Mouse (Mus musculus) liver, embryonic 14.5 days (tissue): ENCODE results near the gene Taf11. TPM values are rescaled to one million over a fixed set of nuclear protein-coding genes. Genes with fewer than 3 reads are reported as not detected.

ENCODE experiments used
- ATAC-seq: fragments of 200-750 bp; cut with Nextera tagmentation; 2 replicates; pipeline ENCODE4 v1.8.0; 2017; ENCODE audit warnings: moderate number of reproducible peaks, mild to moderate bottlenecking, moderate library complexity; ENCODE audit not compliant: insufficient read depth
- DNase-seq, 3 experiments: peaks; one replicate each; pipeline ENCODE4 v3.0.0-alpha.2; 2012 to 2013; ENCODE audit warnings: low read depth in 3 of 3, low spot score in 3 of 3
- H3K27ac ChIP-seq: fragments of 300-500 bp; sonication (generic); 2 replicates; pipeline ENCODE4 v1.5.1; 2014; ENCODE audit warnings: moderate library complexity, mild to moderate bottlenecking, control low read depth, inconsistent platforms
- H3K27me3 ChIP-seq: fragments of 300-500 bp; sonication (generic); 2 replicates; pipeline ENCODE4 v1.6.1; 2014; ENCODE audit warnings: mild to moderate bottlenecking, low read length, moderate library complexity; ENCODE audit not compliant: control insufficient read depth, insufficient read depth
- H3K36me3 ChIP-seq: fragments of 300-500 bp; sonication (generic); replicated peaks from 2 replicates; pipeline ENCODE4 v1.6.1; 2014; ENCODE audit warnings: low read depth; ENCODE audit not compliant: control insufficient read depth, insufficient read depth
- H3K4me1 ChIP-seq, 2 experiments: fragments of 200-500 bp in 1 of 2; fragments of 300-500 bp in 1 of 2; sonication (generic) in 1 of 2; replicated peaks; 2 replicates each; pipeline ENCODE4 v1.6.1; 2012 to 2014; ENCODE audit warnings: antibody characterized with exemption in 1 of 2, inconsistent platforms in 1 of 2, low read length in 1 of 2; ENCODE audit not compliant: control insufficient read depth in 2 of 2, insufficient read depth in 2 of 2
- H3K4me2 ChIP-seq: fragments of 300-500 bp; sonication (generic); 2 replicates; pipeline ENCODE4 v1.6.1; 2014; ENCODE audit warnings: low read depth, mild to moderate bottlenecking, control low read depth, moderate library complexity
- H3K4me3 ChIP-seq, 2 experiments: fragments of 200-500 bp in 1 of 2; fragments of 300-500 bp in 1 of 2; sonication (generic) in 1 of 2; 2 replicates each; pipeline ENCODE4 v1.5.1; 2012 to 2014; ENCODE audit warnings: low read depth in 2 of 2, low read length in 2 of 2, mild to moderate bottlenecking in 2 of 2, control low read depth in 1 of 2, inconsistent platforms in 1 of 2, moderate library complexity in 1 of 2; ENCODE audit not compliant: insufficient read depth in 1 of 2
- H3K9ac ChIP-seq: fragments of 300-500 bp; sonication (generic); replicated peaks from 2 replicates; pipeline ENCODE4 v1.6.1; 2014; ENCODE audit warnings: mild to moderate bottlenecking, control low read depth, moderate library complexity
- H3K9me3 ChIP-seq: fragments of 300-500 bp; sonication (generic); 2 replicates; pipeline ENCODE4 v1.6.1; 2016; ENCODE audit warnings: low read length, mixed read lengths; ENCODE audit not compliant: control insufficient read depth
- CTCF ChIP-seq: IDR thresholded peaks from 2 replicates; pipeline ENCODE4 v1.5.1; 2016; ENCODE audit warnings: antibody characterized with exemption, low read depth, control low read depth
- EP300 ChIP-seq: IDR thresholded peaks from 2 replicates; pipeline ENCODE4 v1.6.1; 2016; ENCODE audit warnings: antibody characterized with exemption, low read depth
- WGBS: fragments of 180-500 bp; shearing (Covaris S2); extraction: QIAGEN DNeasy Blood & Tissue Kit; methylation state at CpG from one replicate; pipeline ENCODE4 v1.1.7; 2014; ENCODE audit not compliant: insufficient replicate concordance; 5-methylcytosine and 5-hydroxymethylcytosine counted together
- polyA plus RNA-seq, 2 experiments: library from polyadenylated mRNA; depleted of rRNA in 1 of 2; stranded (reverse) in 1 of 2; unstranded in 1 of 2; fragments of >200 nt; fragmentation: Nextera tagmentation in 1 of 2; extraction: Ambion mirVana in 1 of 2; gene quantifications; 2 replicates each; pipeline versions ENCODE4 v1.2.1 to v1.2.3; 2012 to 2014

The Taf11 gene
- polyA plus RNA-seq, 2 experiments = 16.9 to 24.1 TPM

DNA sequence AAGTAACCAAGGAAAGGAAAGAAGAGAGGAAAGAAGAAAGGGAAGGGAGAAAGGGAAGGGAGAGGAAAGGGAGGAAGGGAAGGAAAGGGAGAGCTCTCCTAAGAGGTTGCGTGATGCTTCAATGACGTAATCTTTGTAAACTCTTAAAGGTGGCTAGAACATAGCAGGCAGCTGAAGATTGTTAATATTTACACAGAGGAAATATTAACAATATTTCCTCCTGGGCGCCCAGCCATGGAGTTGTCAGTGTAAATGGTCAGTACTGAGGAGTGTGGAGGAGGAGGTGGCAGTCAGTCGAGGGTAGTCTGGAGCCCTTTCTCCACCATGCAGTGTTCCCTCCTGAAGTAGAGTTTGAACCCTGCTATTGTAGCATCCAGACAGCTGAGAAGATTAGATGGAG is 15.4 kb upstream of the Taf11 start:
- Histone ChIP-seq H3K4me3 (no peak overlapping the region), H3K27me3 (no peaks in the 10 kb centered on the region), H3K36me3 (no peaks in the 10 kb centered on the region), H3K4me1 (no peaks in the 10 kb centered on the region; a peak in 1 of 4 replicates), H3K9ac (no peak overlapping the region), H3K27ac (no peak overlapping the region), H3K4me2 (no peak overlapping the region), H3K9me3 (no peaks in the 10 kb centered on the region)
- no peak for ATAC-seq
- TF ChIP-seq EP300 (no peak), CTCF (no peak)
- 72% methylated on average over 4 of the region's 4 CpGs for WGBS
- no peak for DNase-seq

DNA sequence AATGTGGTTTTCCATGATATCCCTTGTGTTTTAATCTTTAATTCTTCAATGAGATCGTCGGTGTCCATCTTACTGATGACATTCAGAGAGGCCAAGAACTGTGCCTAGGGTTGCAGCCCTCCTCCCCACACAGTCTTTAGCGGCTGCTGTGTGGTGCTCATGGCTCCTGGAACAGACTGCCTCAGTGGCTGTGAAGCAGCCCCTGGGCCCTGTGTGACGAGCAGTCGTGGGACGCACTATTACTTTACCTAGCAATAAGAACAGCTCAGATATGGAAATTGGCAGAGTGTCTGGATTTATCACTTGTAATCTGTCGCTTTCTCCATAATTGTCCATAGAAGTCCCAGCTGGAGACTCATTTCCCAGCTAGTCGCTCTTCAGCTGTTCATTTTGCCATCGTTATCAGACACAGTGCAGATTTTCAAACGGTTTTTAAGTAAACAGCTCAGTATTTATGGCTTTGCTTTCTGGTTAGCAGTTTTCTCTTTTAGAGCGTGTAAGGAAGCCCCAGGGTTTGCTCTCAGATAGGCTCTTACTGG is 12.6 kb upstream of the Taf11 start:
- no peak overlapping the region for H3K9ac ChIP-seq
- H3K4me1 ChIP-seq = peaks cover 0 to 2% of the 10 kb centered on the region in 2 experiments; a peak in 1 of 4 replicates
- ATAC-seq (no peak), DNase-seq (no peak)
- no peak overlapping the region for H3K4me3 ChIP-seq
- no peak for TF ChIP-seq EP300
- no peak for TF ChIP-seq CTCF
- no peaks in the 10 kb centered on the region for H3K27me3 ChIP-seq
- no peak overlapping the region for H3K27ac ChIP-seq
- H3K36me3 ChIP-seq = no peaks in the 10 kb centered on the region
- 66% methylated on average over 11 of the region's 11 CpGs for WGBS
- H3K4me2 ChIP-seq = no peak overlapping the region
- H3K9me3 ChIP-seq = no peaks in the 10 kb centered on the region

DNA sequence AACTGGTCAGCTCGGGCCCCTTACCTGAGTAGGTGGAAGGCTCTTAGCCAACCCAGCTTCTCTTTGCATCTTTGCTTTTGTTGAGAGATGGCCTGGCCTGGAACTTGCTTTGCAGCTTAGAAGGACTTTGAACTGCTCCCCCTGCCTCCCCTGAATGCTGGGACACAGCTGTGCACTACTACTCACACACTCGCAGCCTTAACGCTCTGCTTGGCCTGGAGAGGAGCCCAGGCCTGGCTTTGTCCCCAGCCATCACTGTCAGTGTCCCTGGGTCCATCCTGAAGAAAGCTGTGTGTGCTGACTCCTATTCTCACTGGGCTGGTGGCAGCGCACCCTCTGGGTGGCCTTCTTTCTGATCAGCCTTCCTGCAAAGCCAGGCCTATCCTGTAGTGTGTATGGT is 11.0 kb upstream of the Taf11 start:
- TF ChIP-seq CTCF (no peak), EP300 (no peak)
- ATAC-seq (no peak), DNase-seq (no peak)
- Histone ChIP-seq H3K4me3 (no peak overlapping the region), H3K9ac (no peak overlapping the region), H3K27me3 (no peaks in the 10 kb centered on the region), H3K9me3 (no peaks in the 10 kb centered on the region), H3K27ac (no peak overlapping the region), H3K4me2 (no peak overlapping the region), H3K36me3 (no peaks in the 10 kb centered on the region), H3K4me1 (peaks cover 0 to 2% of the 10 kb centered on the region in 2 experiments; a peak in 1 of 4 replicates)
- 77% methylated on average over 4 of the region's 4 CpGs for WGBS

DNA sequence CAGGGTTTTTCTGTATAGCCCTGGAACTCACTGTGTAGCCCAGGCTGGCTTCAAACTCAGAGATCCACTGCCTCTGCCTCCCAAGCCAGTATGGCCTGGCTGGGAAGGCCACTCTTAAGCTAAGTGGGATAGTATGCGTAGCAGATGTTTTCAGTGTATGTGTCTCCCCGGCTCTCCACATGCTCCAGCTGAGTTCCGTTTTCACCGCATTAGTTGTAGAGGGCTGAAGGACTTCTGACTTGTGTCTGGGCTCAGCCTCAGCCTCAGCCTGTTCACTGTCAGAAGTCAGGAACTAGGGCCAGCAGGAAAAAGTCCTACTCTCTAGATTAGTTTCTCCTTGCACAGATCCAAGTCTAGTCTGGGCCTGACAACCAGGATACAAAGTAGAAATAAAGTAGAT is 6.7 kb upstream of the Taf11 start:
- Histone ChIP-seq H3K9me3 (no peaks in the 10 kb centered on the region), H3K9ac (no peak overlapping the region), H3K27ac (no peak overlapping the region), H3K4me3 (no peak overlapping the region), H3K27me3 (no peaks in the 10 kb centered on the region), H3K4me2 (no peak overlapping the region), H3K4me1 (peaks cover 0 to 2% of the 10 kb centered on the region in 2 experiments; a peak in 1 of 4 replicates), H3K36me3 (no peaks in the 10 kb centered on the region)
- DNase-seq = no peak
- no peak for TF ChIP-seq EP300
- no peak for TF ChIP-seq CTCF
- no peak for ATAC-seq
- 74% methylated on average over 4 of the region's 4 CpGs for WGBS

DNA sequence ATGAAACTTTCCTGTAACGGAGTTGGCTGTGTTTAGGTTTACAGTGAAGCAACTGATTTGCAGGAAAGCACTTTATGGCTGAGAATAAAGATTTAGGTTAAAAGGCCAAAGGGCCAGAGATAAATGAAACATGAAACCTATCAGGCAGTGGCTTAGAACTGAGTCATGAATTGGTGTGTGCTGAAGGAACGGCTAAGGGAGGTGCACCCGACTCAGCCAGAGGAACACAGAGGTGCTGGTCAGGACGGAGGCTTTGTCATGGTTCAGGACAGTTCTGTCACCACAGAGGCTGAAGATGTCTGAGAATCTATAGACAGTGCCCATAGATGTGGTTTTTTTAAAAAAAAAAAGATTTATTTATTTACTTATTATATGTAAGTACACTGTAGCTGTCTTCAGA is 5.1 kb upstream of the Taf11 start:
- Histone ChIP-seq H3K4me3 (no peak overlapping the region), H3K4me2 (no peak overlapping the region), H3K27ac (no peak overlapping the region), H3K4me1 (peaks cover 7 to 11% of the 10 kb centered on the region in 2 experiments), H3K9ac (no peak overlapping the region), H3K9me3 (no peaks in the 10 kb centered on the region), H3K36me3 (no peaks in the 10 kb centered on the region), H3K27me3 (no peaks in the 10 kb centered on the region)
- ATAC-seq (no peak), DNase-seq (no peak)
- 73% methylated on average over 4 of the region's 4 CpGs for WGBS
- no peak for TF ChIP-seq EP300
- no peak for TF ChIP-seq CTCF

DNA sequence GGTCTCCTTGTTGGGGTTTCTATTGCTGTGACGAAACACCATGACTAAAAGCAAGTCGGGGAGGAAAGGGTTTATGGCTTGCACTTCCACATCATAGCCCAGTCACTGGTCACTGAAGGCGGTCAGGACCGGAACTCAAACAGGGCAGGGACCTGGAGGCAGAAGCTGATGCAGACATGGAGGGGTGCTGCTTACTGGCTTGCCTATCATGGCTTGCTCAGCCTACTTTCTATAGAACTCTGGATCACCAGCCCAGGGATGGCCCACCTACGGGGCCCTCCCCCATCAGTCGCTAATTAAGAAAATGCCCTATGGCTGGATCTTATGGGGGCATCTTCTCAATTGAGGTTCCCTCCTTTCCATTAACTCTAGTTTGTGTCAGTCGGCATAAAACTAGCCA is 1.7 kb upstream of the Taf11 start:
- DNase-seq (no peak), ATAC-seq (no peak)
- no peak overlapping the region for H3K4me3 ChIP-seq
- H3K9me3 ChIP-seq = no peaks in the 10 kb centered on the region
- H3K27ac ChIP-seq = no peak overlapping the region
- no peaks in the 10 kb centered on the region for H3K36me3 ChIP-seq
- 77% methylated on average over 7 of the region's 7 CpGs for WGBS
- no peak for TF ChIP-seq EP300
- TF ChIP-seq CTCF = no peak
- no peak overlapping the region for H3K4me2 ChIP-seq
- H3K4me1 ChIP-seq = peaks cover 8 to 13% of the 10 kb centered on the region in 2 experiments
- H3K27me3 ChIP-seq = no peaks in the 10 kb centered on the region
- no peak overlapping the region for H3K9ac ChIP-seq
